Mouse (Mus musculus) urinary bladder, postnatal 4 days (tissue): Measurements from ENCODE around the gene Kctd20.

Experiments used
- DNase-seq, 2 experiments: peaks; one replicate each; pipeline ENCODE4 v3.0.0; 2021 to 2022; ENCODE audit warnings: low spot score in 2 of 2

The Kctd20 gene

DNA sequence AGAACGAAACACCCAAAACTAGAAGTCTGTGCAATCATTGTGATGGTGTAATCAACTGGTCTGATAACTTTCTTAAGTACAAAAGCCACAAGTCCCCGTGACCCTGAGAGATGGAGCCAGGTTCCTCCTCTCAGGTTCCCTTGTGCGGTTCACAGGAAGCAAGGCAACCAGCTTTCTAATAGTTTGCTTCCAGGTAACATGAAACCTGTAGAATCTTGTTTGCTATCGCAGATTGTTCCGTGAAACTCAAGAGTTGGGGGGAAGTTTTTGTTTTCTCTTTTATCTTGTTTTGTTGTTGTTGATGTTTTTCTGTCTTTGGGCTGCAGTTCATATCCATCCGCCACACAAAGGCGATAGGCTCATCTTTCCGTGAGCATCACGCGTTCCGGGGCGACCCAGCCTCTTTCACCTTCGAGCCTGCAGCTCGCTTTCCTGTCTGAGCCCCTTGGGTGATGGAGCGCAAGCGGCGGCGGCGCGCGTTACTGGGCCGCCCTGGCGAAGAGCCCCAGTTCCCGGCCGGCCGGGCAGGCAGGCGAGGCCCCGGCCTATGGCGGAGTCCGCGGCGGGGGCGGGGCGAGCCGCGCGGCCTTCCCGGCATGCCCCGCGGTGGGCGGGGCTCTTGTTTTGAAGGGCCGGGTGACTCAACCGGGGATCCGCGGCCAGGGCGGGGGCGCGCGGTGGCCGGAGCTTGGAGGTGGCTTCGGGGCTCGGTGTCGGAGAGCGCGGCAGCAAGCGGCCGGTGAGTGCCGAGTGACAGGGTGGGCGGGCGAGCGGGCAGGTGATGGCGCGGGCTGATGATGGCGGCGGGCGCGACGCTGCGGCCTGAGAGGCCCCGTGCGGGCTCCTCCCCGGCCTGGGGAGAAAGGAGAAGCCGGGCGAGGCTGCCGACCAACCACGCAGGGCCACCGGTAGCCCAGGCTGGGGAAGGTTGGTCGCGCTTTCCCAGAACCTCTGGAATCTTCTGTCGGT lies at the start of gene Kctd20:
Gene Kctd20 (plus strand): TSS at position 120 of the 969 bp plus-strand sequence.
- DNase-seq, result peak; percentile 90

DNA sequence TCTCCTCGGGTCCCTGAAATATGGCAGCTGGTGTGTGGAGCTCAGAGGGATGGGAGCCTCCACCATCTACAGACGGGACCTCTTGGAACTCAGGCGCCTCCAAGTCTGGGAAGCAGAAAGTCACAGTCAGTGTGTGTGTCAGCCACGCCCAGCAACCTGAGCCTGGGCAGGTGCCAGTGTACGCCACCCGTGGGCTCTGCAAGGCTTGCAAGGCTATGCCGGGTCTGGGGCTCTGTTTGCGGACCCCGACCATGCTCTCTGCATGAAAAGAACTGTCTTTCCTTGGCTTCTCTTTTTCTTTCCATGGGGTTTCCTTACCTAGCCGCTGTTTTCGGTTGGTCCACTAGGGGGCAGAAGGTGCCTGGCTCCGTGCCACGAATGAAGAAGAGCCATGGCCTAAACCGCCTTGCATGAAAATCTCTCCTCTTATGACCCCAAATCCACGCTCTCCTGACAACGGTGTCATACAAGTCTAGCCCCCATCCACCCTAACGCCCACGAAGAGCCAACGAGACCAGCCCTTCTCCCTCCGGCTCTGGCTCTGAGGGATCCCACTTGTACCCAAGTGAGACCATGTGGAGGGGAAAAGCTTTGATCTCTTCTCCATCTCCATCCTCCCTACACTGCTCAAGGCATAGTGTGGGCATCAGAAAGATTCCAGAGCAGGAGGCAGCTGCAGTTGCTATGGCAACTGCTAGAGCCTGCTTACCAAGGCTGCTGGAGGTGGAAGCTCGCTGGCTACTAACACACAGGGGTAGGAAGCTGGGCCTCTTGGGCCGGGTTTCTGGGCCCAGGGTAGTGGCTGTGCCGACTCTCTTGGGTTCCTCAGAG lies 47.0 kb upstream of the Kctd20 start:
- peak in 1 of 2 experiments; percentile 55 for DNase-seq

DNA sequence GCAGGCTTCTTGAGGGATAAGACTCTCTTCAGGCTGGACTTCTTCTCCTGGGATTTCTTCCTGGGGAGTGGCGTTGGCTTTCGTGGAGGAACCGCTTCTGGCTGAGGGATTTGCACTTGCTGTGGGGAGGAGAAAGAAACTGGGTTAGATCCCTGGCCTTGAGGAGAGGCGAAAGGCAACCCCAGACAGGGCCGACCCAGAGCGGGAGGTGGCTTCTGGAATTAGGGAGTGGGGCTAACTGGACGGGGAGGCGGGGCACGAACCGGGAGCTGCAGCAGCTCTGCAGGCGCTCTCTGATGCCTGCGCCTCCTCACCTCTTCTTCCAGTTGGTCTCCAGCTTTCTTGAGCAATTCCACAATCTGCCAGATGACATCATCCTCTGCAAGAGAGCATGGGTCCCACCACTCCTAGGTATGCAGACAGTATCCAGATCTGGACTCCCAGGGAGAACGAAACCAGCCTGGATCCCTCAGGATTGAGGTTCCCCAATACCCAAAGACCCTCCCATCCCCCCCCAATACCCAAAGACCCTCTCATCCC lies 46.3 kb upstream of the Kctd20 start:
- no peak for DNase-seq

DNA sequence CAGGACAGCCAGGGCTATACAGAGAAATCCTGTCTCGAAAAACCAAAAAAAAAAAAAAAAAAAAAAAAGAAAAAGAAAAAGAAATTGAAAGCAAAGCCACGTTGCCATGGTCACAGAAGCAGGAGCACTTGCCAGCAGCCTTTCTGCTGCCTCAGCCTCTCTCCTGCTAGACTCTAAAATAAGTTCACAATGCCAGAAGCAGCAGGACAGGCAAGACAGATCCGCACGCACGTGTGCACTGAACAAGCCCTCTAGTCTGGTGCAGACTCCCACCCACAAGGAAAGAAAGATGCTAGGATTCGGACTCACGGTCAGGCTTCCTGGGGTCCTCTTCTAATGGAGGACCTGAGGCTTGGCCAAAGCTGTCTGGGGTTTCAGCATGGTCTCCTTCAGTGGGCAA lies 43.8 kb upstream of the Kctd20 start:
- DNase-seq, result peak in 1 of 2 experiments; percentile 51

DNA sequence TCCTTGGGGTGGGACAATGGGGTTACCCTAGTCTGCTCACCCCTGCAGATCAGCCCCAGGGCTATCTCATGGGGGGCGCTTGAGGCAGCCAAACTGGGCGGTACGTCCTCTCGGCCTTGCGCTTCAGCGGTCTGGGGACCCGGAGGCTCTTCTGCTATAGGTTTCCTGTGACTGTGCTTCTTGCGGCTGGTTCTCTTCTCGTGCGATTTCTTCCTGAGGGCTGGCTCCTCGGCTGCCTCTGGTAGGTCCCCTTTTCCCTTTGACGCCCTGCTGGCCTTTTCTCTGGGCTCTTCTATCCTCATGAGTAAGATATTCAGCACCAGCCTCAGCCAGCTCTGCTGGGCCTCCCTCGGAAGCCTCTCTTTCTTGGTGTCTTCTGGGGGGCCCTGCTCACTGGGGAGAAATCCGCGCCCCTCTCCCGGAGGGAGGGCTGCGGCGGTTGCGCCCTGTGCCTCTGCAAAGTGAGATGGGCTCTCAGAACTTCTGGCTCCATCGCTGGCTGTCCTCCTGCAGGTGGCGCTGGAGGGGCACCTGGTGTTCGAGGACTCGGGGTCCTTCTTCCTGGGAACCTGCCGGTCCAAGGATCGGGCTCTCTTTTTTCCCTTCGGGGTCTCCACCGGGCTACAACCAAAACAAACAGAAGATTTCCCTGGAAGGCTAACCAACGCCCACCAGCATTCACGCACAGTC lies 42.4 kb upstream of the Kctd20 start:
- DNase-seq, result peak; percentile 48 to 77

DNA sequence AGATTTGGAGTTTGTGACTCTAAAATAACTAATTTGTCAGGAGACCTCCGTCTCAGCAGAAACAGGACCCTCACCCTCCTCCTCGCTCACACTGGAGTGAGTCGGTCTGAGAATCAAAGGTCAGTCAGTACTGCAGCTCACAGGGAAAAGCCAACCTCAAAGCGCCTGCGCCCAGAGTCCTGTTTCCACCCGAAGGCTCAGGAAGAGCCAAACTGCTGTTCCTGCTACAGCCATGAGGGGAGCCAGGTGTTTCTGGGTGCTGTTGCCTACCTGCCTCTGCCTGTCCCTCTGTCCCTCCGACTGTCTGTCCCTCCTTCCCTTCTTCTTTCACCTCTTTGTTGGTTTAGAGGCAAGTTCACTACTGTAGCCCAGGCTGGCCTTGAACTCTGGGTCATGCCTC lies 41.6 kb upstream of the Kctd20 start:
- peak in 1 of 2 experiments; percentile 38 for DNase-seq

DNA sequence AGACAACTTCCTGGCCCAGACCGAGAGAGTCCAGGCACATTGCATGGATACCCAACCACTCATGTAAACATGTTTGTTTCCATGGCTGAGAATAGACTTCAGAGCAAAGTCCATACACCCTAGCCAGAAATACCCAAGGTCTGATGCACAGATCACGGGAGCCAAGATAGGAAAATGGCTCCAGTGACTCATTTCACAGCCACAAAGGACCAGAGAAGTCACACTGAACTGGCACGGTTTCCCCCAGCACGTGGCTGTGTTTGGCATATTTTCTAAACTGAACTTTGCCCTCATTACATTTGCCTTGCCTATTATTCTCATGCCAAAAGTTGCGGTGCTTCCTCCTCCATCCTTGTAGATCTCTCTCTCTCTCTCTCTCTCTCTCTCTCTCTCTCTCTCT lies 38.5 kb upstream of the Kctd20 start:
- no peak for DNase-seq

DNA sequence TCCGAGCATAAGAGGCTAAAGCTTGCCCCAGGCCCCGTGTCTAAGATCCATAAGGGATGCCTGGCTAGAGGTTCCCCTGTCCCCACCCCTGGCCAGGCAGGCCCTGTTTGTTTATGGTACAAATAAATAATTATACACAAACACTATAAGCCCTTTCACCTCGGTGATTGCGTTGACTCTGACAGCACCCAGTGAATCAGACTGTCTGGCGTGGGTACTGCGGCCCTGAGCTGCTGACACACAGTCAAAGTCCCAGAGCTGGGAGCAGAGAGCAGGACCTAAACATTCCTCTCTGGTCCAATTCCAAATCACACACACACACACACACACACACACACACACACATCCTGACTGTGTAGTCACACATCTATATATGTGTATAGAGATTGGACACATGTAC lies 37.8 kb upstream of the Kctd20 start:
- DNase-seq, result no peak

DNA sequence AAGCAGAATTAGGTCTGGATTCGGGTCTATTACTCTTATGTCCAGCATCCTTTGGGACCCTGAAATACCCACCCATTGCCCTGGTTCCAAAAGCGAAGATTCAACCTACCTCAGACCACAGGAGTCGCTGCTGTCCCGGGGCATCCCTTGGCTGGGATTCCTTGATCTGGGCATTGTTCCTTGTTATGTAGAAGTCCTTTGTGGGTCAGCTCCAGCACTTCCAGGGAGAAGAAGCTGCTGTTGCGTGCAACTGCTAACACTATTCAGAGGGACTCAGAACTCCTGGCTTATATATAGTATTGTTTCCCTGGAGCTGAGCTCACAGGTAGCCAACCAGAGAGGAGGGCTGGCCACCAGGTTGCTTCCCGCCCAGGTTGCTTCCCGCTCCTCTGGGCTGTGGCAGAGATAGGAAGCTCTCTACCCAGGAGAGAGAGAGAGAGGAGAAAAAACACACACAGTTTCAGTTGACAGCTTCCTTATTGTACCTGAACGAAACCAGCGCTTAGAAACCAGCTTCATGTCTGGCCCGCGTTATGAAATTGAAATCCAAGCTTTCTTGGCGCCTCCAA lies 36.6 kb upstream of the Kctd20 start, which contains the start of gene 4930539E08Rik:
Gene 4930539E08Rik (minus strand): TSS at position 265 of the 569 bp plus-strand sequence.
- DNase-seq, result peak in 1 of 2 experiments; percentile 57

DNA sequence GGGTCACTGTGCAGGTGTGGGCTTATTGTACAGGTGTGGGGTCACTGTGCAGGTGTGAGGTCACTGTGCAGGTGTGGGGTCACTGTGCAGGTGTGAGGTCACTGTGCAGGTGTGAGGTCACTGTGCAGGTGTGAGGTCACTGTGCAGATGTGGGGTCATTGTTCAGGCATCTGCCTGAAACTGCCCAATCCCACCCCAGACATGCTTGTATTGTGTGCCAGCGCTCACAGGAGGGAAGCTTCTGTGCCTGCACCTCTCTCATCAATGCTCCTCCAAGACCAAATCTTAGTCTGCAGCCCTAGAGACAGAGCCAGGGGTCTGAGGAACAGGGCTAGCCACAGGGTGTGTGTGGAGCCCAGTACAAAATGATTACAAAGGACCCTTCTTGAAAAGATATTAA lies 35.2 kb upstream of the Kctd20 start:
- peak in 1 of 2 experiments; percentile 52 for DNase-seq

DNA sequence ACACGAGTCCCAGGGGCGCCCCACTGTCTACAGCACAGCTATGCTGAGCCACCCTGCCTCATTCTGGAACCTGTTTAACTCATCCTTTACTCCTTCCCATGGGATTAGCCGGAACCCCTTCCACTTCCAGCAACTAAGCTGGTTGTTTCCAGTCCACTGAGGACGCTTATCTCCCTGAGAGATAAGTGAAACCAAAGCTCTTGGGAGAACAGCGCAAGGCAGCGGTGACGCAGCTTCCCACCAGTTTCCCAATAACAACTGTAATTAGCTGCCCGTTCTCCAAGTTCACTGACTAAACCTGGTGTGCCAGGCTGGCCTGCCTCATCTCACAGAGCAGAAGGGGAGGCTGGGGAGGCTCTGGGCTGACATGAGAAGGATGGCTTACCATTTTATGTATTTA lies 30.7 kb upstream of the Kctd20 start:
- no peak for DNase-seq

DNA sequence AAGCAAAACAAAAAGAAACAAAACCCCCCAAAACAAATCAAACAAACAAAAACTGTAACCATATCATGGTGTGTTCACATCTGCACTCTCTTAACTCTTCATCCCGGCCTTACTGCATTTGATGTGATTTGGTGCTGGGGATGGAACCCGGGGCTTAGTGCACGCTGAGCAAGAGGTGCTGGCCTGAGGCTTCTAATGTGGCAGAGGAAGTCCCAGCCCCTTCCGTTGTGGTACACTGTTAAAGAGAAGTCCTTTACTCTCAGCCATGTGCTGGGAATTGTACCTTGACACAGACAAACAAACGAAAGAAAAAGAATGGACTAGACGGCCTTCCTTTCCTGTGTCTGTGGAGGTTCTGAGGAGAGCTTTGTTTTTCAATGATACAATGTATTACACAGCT lies 29.7 kb upstream of the Kctd20 start:
- no peak for DNase-seq

DNA sequence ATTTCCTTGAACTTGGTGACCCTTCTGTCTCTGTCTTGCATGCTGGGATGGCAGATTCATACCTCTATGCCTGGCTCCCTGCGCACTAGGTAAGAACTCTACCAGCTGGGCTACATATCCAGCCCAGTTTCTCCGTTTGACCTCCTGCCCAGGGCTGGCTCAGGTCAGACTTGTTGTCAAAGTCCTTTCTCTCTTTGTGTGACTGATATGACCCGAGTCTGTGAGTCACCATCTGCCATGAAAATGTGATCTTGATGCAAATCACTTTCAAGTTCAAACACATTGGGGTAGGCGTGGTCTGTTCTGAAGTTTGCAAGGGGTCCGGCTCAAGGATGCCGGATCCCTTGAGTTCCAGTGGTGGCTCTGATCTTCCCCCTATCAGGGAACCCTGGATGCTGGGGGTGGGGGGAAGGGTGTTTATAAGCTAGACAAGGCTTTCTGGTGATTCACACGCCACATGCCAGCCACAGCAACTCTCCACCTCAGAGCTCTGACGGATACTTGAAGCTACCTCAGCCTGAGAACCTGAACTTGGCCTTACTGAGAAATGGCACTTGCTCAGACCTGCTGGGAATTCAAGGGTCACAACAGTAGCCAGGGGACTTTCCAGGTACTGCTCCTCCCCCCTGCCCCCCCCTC lies 26.7 kb upstream of the Kctd20 start:
- DNase-seq, result no peak

DNA sequence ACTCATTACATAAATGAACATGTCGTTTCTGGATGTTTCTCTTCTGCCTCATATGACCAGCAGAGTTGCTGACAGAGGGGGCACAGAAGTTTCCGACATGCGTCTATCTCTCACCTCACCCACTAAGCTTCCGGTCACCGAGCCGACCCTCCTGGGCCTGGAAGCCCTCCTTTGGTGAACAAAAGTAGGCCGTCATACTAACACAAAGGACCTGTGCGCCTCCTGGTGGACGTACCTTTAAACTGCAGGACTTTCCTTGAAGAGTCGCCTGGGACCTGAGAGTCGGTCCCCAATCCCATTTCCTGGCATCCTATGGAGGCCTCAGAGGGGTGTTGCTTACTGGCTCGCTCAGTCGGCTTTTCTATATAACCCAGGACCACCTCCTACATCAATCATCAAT lies 25.4 kb upstream of the Kctd20 start:
- peak; percentile 51 to 81 for DNase-seq

DNA sequence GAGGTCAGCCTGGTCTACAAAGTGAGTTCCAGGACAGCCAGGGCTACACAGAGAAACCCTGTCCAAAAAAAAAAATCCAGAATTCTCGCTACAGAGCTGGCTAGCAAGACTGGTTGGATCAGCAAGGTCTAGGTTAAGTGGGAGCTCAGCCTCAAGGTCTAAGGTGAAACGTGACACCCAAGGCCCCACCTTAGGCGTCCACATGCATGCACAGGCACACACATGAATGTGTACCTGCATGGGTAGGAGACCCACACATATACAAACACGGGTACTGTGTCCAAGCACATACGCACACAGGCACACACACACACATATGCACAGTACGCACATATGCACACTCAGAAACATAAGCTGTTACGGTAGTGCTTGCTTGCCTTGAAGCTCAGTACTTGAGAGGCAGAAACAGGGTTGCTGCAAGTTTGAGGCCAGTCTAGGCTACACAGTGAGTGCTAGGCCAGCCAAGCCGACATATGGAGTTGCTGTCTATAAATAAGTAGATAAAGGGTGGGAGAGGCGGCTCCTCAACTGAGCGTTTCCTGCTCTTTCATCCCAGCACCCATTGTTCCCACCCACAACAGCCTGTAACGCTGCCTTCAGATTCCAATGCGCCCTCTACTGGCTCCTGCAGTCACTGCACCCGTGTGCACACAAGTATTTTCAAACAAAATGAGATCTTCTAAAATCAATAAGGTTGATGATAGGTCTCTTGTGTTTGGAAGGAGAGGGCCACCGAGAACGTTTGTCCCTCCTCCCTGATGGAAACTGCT lies 24.7 kb upstream of the Kctd20 start:
- no peak for DNase-seq

DNA sequence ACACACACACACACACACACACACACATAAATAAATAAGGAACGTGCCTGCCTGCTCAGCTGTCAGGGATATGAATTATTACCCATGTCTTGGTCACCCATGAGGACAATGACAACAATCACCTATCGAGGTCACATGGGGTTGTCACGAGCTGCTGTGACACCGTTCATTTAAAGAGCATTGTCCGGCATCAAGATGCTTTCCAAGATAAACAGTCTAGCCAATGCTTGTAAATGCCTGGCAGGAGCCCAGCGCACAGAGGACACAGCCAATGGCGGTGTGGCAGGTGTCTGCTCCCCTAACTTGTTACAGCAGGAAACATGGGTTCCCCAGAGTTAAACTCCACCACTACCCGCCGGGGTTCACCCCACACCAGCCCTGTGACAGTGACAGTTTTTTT lies 23.7 kb upstream of the Kctd20 start:
- no peak for DNase-seq

DNA sequence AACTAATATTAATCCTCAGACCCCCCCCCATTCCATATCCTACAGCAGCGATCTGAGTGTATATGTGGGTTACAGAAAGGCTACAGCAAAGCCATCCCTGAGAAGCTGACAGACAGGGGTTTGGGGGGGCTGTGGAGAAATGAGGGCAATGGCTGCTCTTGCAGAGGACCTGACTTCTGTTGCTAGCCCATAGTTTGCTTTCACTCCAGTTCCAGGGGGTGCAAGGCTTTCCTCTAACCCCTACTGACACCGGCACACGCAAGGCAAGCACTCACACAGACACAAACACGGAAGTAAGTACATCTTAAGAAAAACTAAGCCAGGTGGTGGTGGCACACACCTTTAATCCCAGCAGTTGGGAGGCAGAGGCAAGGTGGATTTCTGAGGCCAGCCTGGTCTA lies 22.4 kb upstream of the Kctd20 start:
- DNase-seq, result no peak

DNA sequence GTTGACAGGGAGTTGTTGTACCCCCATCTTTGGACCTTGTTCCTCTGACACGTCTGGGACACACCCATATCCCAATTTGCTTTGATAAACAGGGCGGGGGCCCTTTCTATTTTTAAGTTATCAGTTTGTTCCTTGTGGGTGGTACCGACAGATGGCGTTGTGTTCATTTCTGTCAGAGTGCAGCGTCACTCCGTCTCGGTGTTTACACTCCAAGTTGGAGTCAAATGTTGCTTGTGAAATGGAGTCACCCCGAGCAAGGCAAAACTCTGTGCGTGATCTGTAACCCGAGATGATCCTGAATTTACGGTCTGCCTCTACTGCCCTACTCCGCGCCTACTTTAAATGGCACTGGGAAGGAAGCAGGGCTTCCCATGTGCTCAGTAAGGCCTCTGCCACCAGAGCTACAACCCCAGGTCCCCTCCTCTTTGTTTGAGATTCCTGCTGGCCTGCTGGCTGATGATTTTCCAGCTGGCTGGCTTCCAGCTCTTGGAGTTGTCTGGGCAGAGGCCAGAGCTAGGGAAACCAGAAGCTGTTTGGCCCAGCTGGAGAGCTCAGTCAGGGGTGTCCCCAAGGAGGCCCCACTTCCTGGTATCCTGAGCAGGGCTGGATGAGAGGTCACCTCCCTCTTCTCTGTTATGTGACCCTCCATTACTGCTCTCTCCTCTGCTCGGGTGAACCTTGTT lies 21.2 kb upstream of the Kctd20 start:
- DNase-seq, result peak; percentile 87 to 93

DNA sequence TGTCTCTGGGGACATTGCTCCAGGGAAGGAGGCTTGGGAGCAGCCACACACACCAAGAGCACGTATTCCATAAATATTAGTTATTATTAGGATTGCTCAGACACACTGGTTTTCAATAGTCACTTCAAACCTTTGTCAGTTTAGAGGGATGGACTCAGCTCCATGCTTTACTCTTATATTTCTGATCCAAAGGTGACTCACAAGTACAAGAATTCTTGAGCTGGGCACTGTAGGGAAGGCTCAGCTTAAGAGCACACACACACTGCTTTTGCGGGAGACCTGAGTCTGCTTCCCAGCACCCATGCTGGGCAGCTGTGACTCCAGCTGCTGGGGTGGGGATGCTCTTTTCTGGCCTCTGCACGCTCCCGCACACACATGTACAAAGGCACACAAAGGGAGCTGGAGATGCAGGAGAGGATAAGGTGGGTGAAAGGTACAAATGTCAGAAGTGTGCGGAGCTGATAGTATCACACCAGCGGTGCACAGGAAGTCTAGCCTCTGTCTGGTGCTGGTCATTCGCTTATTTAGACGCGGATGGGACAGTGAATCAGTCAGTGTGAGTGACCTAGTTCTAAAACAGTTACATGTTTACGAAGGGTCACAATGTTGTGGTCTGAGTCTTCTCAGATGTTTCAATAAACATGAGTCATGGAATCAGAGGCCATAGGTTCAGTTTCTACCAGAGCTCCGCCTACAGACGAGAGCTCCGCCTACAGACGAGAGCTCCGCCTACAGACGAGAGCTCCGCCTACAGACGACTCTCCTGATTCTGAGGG lies 20.1 kb upstream of the Kctd20 start:
- no peak for DNase-seq
